Mouse (Mus musculus): ENCODE data around the gene Dtl.

The Dtl gene

GRCm38 (mm10) chr1:191575458-191576247 is at the start of gene Dtl, which contains the start of gene Ints7:
Dtl (minus strand) TSS chr1:191575544.
Ints7 (plus strand) TSS chr1:191575636.
- DNase-seq (ENCODE audit: low read depth, low spot score) = peak; percentile 99

GRCm38 (mm10) chr1:191625026-191625425 is 49.7 kb upstream of the Dtl start:
- DNase-seq (ENCODE audit: low read depth, low spot score) = no peak

- no peak for DNase-seq (ENCODE audit: low read depth, low spot score)
Observed at GRCm38 (mm10) chr1:191624492-191624891, 49.1 kb upstream of the Dtl start.

GRCm38 (mm10) chr1:191622801-191623200 is 47.5 kb upstream of the Dtl start:
- DNase-seq (ENCODE audit: low read depth, low spot score) = no peak

- DNase-seq (ENCODE audit: low read depth, low spot score) = no peak
Observed at GRCm38 (mm10) chr1:191621096-191621495, 45.8 kb upstream of the Dtl start.

GRCm38 (mm10) chr1:191618067-191618766 is 42.9 kb upstream of the Dtl start:
- DNase-seq (ENCODE audit: low read depth, low spot score) = no peak

- no peak for DNase-seq (ENCODE audit: low read depth, low spot score)
Observed at GRCm38 (mm10) chr1:191617589-191617988, 42.2 kb upstream of the Dtl start.

- no peak for DNase-seq (ENCODE audit: low read depth, low spot score)
Observed at GRCm38 (mm10) chr1:191616245-191616644, 40.9 kb upstream of the Dtl start.

- no peak for DNase-seq (ENCODE audit: low read depth, low spot score)
Observed at GRCm38 (mm10) chr1:191612877-191613276, 37.5 kb upstream of the Dtl start.

GRCm38 (mm10) chr1:191611686-191612085 is 36.3 kb upstream of the Dtl start:
- no peak for DNase-seq (ENCODE audit: low read depth, low spot score)

GRCm38 (mm10) chr1:191610357-191610756 is 35.0 kb upstream of the Dtl start:
- no peak for DNase-seq (ENCODE audit: low read depth, low spot score)

GRCm38 (mm10) chr1:191609578-191609977 is 34.2 kb upstream of the Dtl start:
- DNase-seq (ENCODE audit: low read depth, low spot score) = no peak

- no peak for DNase-seq (ENCODE audit: low read depth, low spot score)
Observed at GRCm38 (mm10) chr1:191609051-191609450, 33.7 kb upstream of the Dtl start.

- DNase-seq (ENCODE audit: low read depth, low spot score) = peak; percentile 24
Observed at GRCm38 (mm10) chr1:191604690-191605089, 29.3 kb upstream of the Dtl start.

- DNase-seq (ENCODE audit: low read depth, low spot score) = no peak
Observed at GRCm38 (mm10) chr1:191599210-191599609, 23.9 kb upstream of the Dtl start.

GRCm38 (mm10) chr1:191596076-191596475 is 20.7 kb upstream of the Dtl start:
- no peak for DNase-seq (ENCODE audit: low read depth, low spot score)

- DNase-seq (ENCODE audit: low read depth, low spot score) = no peak
Observed at GRCm38 (mm10) chr1:191592016-191592720, 16.8 kb upstream of the Dtl start.

GRCm38 (mm10) chr1:191588749-191589148 is 13.4 kb upstream of the Dtl start:
- no peak for DNase-seq (ENCODE audit: low read depth, low spot score)

GRCm38 (mm10) chr1:191587062-191587461 is 11.7 kb upstream of the Dtl start:
- DNase-seq (ENCODE audit: low read depth, low spot score) = no peak

GRCm38 (mm10) chr1:191585704-191586103 is 10.4 kb upstream of the Dtl start:
- no peak for DNase-seq (ENCODE audit: low read depth, low spot score)

GRCm38 (mm10) chr1:191584483-191584882 is 9.1 kb upstream of the Dtl start:
- DNase-seq (ENCODE audit: low read depth, low spot score) = no peak

- DNase-seq (ENCODE audit: low read depth, low spot score) = no peak
Observed at GRCm38 (mm10) chr1:191583836-191584235, 8.5 kb upstream of the Dtl start.

All from brain, embryonic 18.5 days (tissue).